Mouse (Mus musculus): ENCODE data around the gene Sin3a.
A peak's percentile ranks its signal among the peaks of the same experiment; 100 is the strongest.

Gene Sin3a

GRCm38 (mm10) chr9:57071801-57072351, at the start of gene Sin3a:
Gene Sin3a, plus strand, starts transcription at chr9:57072040.
- peak; percentile 87 for DNase-seq (ENCODE audit: low read depth, low spot score)

GRCm38 (mm10) chr9:57031756-57032155, 40.1 kb upstream of the Sin3a start:
- no peak for DNase-seq (ENCODE audit: low read depth, low spot score)

GRCm38 (mm10) chr9:57056237-57056636, 15.6 kb upstream of the Sin3a start:
- DNase-seq (ENCODE audit: low read depth, low spot score), result peak; percentile 71

GRCm38 (mm10) chr9:57064164-57064563, 7.7 kb upstream of the Sin3a start:
- no peak for DNase-seq (ENCODE audit: low read depth, low spot score)

- no peak for DNase-seq (ENCODE audit: low read depth, low spot score)
Measured at GRCm38 (mm10) chr9:57068266-57068665, 3.6 kb upstream of the Sin3a start.

- DNase-seq (ENCODE audit: low read depth, low spot score), result no peak
Measured at GRCm38 (mm10) chr9:57070262-57070661, 1.6 kb upstream of the Sin3a start.

- peak; percentile 6 for DNase-seq (ENCODE audit: low read depth, low spot score)
Measured at GRCm38 (mm10) chr9:57070800-57071545, 867 bp upstream of the Sin3a start.

GRCm38 (mm10) chr9:57072526-57072988, 717 bp downstream of the Sin3a start:
- no peak for DNase-seq (ENCODE audit: low read depth, low spot score)

GRCm38 (mm10) chr9:57072989-57073789, 1.3 kb downstream of the Sin3a start:
- peak; percentile 100 for DNase-seq (ENCODE audit: low read depth, low spot score)

GRCm38 (mm10) chr9:57073790-57074094, 1.9 kb downstream of the Sin3a start:
- DNase-seq (ENCODE audit: low read depth, low spot score), result no peak

- peak; percentile 53 for DNase-seq (ENCODE audit: low read depth, low spot score)
Measured at GRCm38 (mm10) chr9:57074171-57074821, 2.5 kb downstream of the Sin3a start.

GRCm38 (mm10) chr9:57074822-57075603, 3.2 kb downstream of the Sin3a start:
- DNase-seq (ENCODE audit: low read depth, low spot score), result peak; percentile 89

- peak; percentile 100 for DNase-seq (ENCODE audit: low read depth, low spot score)
Measured at GRCm38 (mm10) chr9:57075681-57076381, 4.0 kb downstream of the Sin3a start.

GRCm38 (mm10) chr9:57076701-57077660, 5.1 kb downstream of the Sin3a start:
- peak; percentile 95 for DNase-seq (ENCODE audit: low read depth, low spot score)

GRCm38 (mm10) chr9:57082236-57082635, 10.4 kb downstream of the Sin3a start:
- DNase-seq (ENCODE audit: low read depth, low spot score), result no peak

GRCm38 (mm10) chr9:57117261-57117755, 45.5 kb downstream of the Sin3a start:
- DNase-seq (ENCODE audit: low read depth, low spot score), result no peak

GRCm38 (mm10) chr9:57129641-57130040, 57.8 kb downstream of the Sin3a start:
- no peak for DNase-seq (ENCODE audit: low read depth, low spot score)

GRCm38 (mm10) chr9:57130577-57131433, 59.0 kb downstream of the Sin3a start, which contains the start of gene Man2c1:
Gene Man2c1, plus strand, starts transcription at chr9:57130690.
- peak; percentile 95 for DNase-seq (ENCODE audit: low read depth, low spot score)
